Mouse (Mus musculus) naive thymus-derived CD4-positive, alpha-beta T cell, adult 2 months (primary cell): Measurements from ENCODE around the gene Evc2.

Source experiments
- DNase-seq: peaks from one replicate; pipeline ENCODE4 v3.0.0-alpha.2; 2011; ENCODE audit warnings: low read depth

Gene Evc2

DNA sequence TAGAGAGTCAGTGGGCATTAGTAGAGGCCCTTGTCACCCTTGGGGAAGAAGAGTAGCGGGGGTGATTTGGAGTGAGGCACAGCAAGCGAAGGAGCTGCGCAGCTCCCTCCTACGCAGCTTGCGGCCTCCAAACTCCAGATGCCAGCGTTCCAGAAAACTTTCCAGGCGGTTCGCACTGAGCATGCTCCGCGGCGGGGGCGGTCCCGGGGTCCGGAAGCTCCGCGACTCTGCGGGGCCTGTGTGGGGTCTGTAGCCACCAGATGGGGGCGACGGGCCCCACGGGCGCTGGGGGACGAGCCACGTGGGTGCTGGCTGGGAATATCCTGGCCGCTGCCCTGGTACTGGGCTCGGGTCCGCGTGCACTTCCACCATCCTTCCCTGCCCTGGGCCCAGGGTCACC is at the start of gene Evc2:
Evc2 (plus strand) TSS at position 212 of the 400 bp plus-strand sequence.
- no peak for DNase-seq

DNA sequence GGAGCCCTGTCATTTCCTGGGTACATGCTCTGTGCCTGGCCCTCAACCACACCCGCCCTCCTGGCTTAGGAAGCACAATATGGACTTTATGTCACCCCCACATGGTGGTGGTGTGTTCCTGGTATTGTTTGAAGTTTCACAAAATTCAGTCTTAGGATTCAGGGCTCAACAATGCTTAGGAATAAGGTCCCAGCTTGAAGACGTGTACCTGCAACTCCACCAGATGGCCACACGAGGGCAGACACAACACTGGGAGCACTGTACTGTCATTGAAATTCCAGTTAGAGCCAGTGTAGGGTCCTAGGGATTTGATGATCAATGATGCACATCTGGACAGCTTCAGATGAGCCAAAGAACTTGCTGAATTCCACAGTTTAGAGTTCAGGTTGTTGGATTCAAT is 49.1 kb upstream of the Evc2 start:
- DNase-seq = peak; percentile 26

DNA sequence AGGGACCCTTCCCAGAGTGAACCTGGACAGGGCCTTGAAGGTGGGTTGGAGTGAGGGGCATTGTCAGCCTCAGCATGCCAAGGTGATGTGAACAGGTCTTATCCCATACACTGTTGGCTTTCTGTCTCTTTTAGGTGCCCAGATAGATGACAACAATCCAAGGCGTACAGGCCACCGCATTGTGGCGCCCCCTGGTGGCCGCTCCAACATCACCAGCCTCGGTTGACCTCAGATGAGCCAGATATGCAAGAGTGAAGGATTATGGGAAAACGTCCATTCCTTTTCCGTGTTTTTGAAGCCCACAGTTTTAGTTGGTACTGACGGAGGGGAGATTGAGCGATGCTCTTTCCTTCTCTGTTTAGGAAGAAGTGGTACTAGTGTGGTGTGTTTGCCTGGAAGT is 47.3 kb upstream of the Evc2 start:
- peak; percentile 15 for DNase-seq

DNA sequence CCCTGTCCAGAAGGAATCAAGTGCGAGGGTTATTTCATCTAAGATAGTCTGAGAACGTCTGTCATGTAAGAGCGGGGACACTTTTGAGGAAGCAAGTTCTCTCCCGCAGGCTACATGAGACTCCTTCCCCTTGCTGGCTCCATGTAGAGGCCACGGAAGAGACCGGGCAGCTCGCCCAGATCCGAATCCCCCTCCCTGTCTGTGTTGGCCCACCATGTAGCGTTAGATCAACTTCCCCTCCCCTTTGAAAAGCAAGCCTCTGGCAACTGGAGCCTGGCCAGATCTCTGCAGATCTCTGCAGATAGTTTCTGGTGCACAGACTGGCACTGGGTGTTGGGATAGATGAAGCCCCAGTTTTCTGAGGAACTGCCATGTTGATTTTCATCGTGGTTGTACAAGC is 41.6 kb upstream of the Evc2 start:
- no peak for DNase-seq

DNA sequence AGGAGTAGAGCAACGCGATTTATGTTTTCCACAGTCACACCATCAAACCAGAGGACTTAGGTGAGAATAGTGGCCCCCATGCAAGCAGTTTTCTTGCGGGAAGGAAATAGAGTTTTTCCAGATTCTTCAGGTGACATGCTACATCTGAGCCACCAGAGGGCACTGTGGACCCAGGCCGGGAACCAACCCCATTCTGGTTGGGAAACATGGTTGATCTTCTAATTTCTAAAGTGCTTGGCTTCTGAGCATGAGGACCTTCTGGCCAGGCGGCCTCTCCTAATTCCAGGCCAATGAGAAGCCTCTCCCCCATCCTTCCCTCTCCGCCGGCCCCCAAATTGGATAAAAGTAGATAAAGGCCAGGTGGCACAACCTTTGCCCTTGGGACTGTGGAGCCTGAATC is 39.9 kb upstream of the Evc2 start:
- peak; percentile 17 for DNase-seq

DNA sequence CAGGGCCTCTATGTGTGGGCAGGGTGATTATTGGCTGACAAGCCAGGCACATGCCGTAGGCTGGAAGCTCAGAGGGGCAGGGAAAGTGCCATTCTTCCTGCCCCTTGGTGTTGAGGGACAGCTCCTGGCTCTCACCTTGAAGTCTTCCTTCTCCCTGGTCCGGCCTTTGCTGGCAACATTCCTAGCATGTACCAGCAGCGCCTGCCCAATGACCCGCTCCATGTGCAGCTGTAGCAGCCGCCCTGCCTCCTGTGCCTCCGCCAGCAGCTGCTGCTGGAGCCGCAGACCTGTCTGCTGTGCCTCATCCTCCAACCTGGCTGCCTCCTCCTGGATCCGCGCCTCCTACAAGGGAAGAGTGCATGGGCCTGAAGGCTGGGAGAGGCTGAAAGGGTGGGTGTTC is 28.3 kb upstream of the Evc2 start:
- no peak for DNase-seq

DNA sequence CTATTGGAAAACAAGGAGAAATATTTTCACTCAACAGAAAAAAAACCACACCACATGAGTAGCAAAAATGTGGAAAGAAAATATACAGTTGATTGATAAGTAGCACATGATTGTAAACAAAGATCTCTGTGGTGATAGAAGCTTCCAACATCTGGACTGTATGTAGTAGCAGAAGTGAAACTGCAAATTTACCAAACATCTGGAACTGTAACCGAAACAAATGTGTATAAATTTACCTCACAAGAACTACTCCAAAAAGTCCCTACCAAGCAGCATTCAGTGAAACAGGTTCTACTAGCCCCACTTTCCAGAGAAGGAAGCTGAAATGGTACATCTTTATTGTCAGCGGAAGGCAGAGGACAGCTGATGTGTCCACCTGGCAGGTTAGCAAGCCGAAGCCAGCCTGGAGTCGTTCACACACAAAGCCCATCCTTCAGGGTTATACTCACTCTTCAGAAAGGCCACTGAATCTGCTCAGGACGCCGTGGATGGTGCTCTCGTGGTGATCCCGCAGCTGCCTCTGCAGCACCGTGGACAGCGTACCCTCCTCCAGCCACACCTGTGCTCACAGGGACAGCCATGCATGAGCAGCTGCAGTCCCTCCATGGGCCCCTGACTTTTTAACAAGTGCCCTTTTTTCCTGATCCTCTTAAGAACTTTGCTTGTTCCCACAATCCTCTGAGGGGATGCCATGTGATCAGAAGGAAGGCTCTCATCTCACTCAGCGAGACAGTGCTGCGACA is 25.1 kb upstream of the Evc2 start:
- no peak for DNase-seq

DNA sequence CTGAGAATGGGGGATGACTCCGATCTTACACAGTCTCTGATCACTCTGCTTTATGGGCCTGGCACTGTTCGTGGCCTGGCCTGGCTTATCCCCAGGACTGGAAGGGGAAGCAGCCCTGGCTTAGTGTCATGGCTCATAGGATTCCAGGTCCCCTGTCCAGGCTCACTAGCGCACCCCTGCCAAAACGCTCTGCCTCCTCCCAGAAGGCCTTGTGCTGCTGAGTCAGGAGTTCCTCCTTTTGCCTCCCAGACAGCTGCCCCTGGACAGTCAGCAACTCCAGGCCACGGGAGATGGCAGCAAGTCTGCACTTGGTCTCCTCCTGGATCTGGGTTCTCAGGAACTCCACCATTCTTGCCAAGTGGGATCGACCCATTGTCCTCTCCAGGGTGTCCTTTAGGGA is 19.6 kb upstream of the Evc2 start:
- no peak for DNase-seq

DNA sequence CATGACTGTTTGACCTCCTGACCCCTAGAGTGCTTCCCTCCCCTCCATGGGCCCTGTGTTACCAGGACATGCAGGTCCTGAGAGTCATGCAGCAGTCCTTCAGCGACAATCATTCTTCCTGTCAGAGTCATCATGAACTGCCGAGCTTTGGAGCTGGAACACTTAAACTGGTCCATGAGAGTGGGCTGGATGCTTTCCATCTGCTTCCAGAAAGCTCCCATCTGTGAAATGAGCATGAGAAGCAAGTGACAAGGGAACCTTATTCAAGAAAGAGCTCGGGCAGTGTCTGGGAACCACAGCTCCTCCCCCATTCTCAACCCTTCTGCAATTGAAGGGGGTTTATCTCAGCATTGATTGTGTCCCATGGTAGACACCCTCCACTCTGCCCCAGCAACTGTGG is 18.1 kb upstream of the Evc2 start:
- DNase-seq = no peak

DNA sequence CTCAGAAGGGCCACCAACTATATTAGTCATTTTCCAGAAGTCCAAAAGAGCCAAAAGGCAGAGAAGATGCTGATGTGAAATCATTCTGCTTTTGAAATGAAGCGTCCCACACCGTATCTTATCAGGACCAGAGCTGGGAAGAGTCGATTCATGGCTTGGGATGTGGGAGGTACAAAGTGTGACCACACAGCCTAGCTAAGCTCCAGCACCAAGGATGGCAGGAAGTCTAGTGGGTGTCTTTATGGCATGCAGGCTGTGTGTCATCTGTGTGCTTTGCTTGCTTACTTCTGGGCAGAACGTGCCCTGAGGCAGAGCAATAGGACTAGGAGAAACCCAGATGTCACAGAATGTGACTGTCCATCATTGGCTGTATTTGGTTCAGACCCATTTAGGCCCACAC is 17.5 kb upstream of the Evc2 start:
- no peak for DNase-seq

DNA sequence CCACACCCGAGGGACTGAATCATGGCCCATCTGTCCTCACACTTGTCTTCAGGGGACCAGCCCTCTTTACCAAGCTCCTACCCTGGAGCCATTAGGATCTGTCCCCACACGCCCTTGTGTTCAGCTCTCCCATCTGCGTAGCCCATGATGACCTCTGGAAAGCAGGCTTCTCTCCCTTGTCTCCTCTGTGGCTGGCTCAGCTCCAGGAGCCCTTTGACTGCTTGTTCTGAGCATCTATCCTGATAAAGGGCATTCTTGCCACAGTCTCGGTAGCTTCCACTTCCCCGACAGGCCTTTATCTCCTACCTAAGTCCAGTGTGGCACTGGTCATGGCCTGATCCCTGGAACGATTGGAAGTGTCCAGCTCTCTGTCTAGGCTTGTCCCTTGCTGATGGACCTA is 11.6 kb upstream of the Evc2 start:
- no peak for DNase-seq

DNA sequence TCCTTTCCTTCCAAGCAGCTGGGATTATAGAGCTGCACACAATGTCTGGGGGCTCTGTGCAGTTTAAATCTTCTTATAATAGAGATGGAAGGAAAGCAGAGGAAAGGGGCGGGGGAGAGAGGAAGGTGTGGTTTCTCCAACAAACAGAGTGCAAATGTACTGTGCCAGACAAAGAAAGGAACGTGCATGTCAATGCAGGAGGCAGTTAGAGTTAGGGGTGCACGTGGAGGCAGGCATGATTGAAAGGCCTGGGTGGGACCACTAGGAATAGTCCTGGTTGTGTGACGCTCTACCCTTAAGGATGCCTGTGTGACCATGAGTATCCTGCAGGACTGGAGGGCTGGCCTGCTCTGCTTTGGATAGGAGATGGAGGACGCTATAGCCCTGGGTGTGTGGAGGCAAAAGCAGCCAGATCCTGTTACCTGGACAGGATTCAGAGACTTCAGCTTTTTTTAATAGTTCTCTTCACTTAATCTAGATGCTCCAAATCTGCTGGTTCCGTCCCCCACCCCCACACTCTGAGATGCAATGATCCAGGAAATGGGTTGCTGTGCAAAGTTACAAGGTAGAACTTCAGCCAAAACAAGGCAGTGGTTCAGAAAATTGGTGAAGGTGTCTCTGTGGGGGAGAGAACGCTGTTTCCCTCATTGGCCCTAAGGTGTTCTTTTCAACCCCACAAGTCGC is 7.7 kb upstream of the Evc2 start:
- DNase-seq = no peak

DNA sequence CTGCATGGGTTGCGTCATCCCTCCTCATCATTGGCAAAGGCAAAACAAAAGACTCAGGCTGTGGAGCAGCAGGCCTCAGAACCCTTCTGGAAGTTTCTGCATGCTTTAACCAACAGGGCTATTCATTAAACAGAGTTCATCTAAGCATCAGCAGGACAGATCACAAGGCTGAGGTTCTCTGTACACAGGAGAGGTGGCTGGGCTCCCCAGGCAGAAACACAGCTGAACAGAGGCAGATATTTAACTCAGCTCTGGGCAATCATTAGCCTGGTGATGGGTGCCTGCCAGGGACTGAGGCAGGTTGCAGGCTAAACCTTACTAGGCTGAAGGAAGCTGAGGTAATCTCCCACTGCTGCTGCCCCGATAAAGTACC is 7.2 kb upstream of the Evc2 start:
- no peak for DNase-seq

DNA sequence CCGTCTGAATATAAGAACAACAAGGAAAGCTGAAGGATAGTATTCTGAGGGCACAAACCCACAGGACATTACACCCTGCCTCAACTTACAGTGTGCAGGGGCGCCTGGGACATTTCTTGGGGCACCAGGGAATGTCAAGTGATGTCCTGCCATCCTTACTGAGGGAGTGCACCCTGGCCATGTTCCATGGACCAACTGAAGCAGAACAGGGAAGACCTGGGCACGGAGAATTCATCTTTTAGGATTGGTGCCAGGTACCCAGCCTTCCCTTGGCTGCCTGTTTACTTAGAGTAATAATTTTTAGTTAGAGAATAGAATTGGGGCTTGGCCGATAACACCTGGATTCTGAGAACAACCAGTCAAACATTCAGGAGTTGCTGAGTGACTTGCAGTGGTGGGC is 6.2 kb upstream of the Evc2 start:
- DNase-seq = no peak

DNA sequence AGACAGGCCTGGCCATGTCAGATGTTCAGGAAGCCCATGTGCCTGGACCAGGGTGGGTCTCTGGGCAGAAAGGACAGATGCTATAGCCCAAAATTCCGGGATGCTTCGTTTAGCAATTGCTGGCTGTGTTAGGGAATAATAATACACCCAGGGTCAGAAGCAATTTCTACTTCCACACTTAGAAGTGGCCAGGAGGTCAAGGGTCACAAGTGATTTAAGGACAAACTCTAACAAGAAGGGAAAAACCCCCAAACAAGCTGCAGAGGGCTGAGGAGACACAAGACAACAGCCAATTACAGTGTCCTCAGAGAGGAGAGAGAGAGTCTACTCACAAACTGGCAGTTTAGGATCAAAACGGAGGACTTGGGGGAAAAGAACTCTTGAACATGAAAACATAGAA is 3.2 kb upstream of the Evc2 start:
- no peak for DNase-seq

DNA sequence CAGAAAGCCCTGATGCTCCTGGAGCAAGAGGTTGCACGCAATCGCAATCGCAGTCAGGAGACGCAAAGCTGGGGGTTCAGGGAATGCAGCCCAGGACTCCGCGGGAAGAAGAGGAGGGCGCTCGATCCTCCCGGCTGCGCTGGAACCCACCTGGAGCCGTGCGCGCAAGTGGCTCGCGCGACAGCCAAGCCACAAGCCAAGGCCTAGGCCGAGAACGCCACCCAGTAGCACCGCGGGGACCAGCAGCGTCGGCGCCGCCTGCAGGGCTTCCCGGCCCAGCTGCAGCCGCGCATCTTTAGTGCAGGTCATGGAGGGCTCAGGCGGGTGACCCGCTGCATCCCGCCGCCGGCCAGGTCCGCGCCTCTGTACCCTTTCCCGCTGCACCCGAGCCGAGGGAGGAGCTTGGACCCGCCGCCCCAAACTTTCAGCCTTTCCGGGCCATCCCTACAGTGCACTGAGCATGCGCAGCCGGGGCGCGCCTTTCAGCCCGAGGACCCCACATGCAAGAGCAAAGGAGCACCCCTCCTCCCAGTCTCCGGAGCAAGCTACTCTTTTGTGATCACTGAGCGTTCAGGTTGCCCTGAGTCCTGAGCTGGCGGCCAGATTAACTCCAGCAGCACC is 1.7 kb upstream of the Evc2 start, which contains the start of gene Evc:
Evc (minus strand) TSS at position 410 of the 621 bp plus-strand sequence.
- DNase-seq = no peak

DNA sequence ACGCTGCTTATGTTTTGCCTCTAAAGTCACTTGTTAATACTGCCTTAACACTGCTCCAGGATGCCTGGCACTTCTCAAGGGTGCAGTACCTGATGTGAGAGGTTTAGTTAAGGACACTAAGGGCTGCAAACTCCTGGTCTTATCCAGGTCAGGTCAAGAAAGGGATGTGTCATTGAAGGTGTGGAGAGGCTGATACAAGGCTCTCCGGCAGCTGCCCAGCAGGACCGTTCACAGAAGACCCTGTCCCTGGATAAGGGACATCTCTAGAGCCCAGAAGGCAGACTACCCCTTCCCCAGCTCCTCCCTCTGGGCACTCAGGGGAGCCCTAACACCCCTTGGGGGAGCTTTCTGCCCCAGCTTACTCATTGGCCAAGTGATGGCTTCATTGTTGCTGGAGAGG is 603 bp upstream of the Evc2 start:
- DNase-seq = no peak

DNA sequence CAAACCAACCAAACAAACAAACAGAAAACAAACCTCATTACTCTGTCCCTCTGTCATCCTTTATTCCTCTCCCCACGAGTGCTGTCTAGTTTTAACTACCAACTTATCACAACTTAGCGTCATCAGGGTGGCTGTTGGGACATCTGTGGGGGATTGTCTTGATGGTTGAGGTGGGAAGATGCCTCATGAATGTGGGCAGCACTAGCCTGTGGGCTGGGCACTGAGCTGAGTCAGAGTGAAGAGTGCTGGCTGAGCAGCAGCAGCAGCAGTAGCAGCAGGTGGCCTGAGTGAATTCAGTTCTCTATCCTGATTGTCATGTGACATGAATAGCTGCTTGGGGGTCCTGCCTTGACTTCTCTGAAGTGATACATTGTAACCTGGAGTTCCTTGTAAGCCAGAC is 5.7 kb downstream of the Evc2 start:
- no peak for DNase-seq

DNA sequence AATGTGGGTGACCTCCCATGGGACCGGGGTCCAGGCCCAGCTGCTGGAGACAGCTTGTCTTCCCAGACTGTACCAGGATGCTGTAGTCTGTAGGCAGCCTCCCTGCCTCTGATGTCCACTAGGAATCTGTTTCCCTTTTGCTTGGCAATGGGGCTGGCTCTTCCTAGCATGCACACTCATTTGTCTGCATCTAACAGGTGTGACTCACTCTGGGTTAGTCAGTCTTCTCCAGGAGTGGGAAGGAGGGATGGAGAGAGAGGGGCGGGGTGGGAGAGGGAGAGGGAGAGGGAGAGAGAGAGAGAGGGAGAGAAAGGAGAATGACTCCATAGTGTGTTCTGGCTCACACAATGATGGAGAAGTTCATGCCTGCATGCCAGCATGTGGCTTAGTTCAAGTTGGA is 13.5 kb downstream of the Evc2 start:
- DNase-seq = no peak

DNA sequence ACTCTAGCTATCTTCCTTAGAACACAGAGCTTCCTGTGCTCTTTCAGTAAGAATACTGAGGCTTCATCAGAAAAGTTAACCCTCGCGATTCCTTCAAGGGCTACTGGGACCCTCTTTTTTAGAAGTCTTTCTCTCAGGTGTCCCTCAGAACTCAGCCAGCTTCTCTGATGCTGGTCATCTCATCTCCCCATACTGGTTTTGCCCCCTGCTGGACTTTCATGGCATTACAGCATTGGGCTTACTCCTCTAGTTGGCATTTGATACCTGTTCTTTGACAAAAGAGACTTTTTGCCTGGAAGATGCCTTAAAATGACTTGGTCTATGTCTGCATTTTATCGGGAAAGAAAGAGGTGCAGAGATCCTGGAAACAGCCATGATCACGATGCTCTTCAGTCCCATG is 16.1 kb downstream of the Evc2 start:
- peak; percentile 5 for DNase-seq

DNA sequence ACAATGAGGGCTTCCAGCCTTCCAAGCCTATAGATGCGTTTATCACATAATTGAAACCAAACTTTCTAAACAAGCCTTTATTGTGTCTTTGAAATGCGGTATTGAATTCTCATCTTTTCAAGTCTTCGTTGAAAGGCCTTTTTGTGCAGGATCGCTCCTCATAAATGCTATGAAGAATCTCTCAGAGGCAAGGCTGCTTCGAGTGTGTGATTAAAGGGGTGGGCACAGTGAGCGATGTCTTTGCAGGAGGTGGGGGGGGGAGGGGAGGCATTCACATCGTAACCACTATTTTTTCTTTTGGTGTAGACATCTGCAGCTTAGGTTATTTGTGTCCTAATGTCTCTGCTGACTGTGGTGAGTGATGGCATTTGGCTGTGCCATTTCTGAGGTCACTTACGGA is 17.7 kb downstream of the Evc2 start:
- no peak for DNase-seq

DNA sequence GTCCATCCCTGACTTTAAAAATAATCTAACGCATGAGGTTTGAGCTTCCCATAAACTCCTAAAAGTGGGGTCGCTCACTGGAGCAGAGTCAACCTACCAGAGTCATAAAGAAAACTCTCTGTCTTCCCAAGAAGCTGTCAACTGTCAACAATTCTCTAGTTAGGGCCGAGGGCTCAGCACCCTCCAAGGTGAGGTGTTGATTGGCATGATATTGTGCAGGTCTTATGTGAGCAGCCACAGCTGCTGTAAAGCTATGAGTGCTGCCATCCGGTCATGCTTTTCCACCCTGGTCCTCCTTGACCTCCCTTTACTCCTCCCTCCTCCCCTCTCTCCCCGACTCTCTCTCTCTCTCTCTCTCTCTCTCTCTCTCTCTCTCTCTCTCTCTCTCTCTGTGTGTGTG is 24.3 kb downstream of the Evc2 start:
- DNase-seq = no peak

DNA sequence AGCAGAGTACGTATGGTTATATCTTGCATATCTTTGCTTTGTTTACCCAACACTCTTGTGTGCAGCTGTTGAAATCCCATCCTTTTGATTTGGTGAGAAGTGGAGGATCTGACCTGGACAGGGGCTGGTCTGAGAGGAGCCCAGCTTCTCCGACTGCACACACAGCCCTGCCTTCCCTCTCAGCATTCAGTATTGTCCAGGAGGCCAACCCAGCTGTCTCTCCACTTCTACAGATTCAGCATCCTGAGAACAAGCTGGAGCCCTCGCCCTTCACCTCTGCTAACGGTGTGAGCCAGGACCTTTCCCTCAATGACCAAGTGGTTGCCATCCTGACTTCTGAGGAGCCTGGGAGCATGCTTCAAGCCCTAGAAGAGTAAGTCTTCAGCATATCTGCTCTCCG is 25.0 kb downstream of the Evc2 start:
- DNase-seq = no peak

DNA sequence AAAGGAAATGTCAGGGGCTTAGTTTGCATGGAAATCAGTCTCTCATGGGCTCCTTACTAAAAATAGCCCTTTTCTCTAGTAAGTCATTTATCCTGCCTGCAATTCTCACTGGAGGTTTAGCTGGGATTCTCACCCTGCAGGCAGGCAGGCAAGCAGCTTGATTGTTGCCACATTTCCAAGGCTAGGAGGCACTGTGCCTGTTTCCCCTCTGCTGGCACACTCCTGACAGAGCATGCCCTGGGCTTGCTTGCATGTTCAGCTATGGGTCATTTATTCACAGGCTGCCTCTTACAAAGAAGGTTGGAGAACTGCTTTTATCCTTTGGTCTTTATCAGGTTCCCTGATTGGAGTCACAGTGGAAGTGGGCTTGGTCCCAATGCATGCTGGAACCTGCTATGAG is 27.5 kb downstream of the Evc2 start:
- no peak for DNase-seq
